In genomic region chr1:92086841-92087240, GRCm38 (mm10) we compare ENCODE assay signal across 15 mouse cellular contexts.
DNase-seq lines count a peak whose midpoint lies in the region; ATAC-seq and TF ChIP-seq lines count a peak whose summit lies in the region.
"Had no signal": no experiment of that assay in that cellular context is flagged by ENCODE, and none has a peak within 500 bp of the region (broad histone marks: within the 10 kb centered on the region; RNA-seq: fewer than 3 reads in every experiment).

No protein-coding gene starts in this region.

- TF ChIP-seq CTCF in heart, postnatal 0 days (IDR thresholded peaks at IDR 0.05; ENCODE audit: low read depth) = no peak
- no peak for TF ChIP-seq CTCF in olfactory bulb, adult 2 months (IDR thresholded peaks at IDR 0.05; ENCODE audit: insufficient read depth, low read depth, low read length)
- no peak for TF ChIP-seq CTCF in layer of hippocampus, adult 2 months (conservative IDR thresholded peaks at IDR 0.05)

- H3K4me2 ChIP-seq in heart, postnatal 0 days (ENCODE audit: low read depth, low read length) = no peak overlapping the region
- H3K4me2 ChIP-seq: intestine, embryonic 15.5 days; liver, embryonic 15.5 days had no signal

- 65% methylated on average over 4 of the region's 4 CpGs for WGBS in heart, postnatal 0 days
- 56% methylated on average over 4 of the region's 4 CpGs for WGBS in olfactory bulb, adult 2 months

- H3K36me3 ChIP-seq in heart, postnatal 0 days (replicated peaks; ENCODE audit: control insufficient read depth, insufficient read depth, low read length) = no peaks in the 10 kb centered on the region
- H3K36me3 ChIP-seq: intestine, embryonic 15.5 days; liver, embryonic 15.5 days had no signal

- TF ChIP-seq EP300 in heart, postnatal 0 days (IDR thresholded peaks at IDR 0.05; ENCODE audit: low read depth) = no peak

- peak overlapping the region; percentile 11; the same call in 1 of the 2 replicates for H3K27ac ChIP-seq in heart, postnatal 0 days (ENCODE audit: low read depth)
- peak overlapping the region; percentile 31; the same call in 1 of the 2 replicates for H3K27ac ChIP-seq in olfactory bulb, adult 2 months (ENCODE audit: insufficient read depth, low read depth, low read length)
- H3K27ac ChIP-seq in layer of hippocampus, adult 2 months = no peak overlapping the region
- H3K27ac ChIP-seq: heart, adult 2 months; intestine, embryonic 15.5 days; liver, embryonic 15.5 days had no signal

- no peaks in the 10 kb centered on the region for H3K27me3 ChIP-seq in heart, postnatal 0 days (ENCODE audit: control insufficient read depth, insufficient read depth, low read length)
- H3K27me3 ChIP-seq: intestine, embryonic 15.5 days; liver, embryonic 15.5 days had no signal

- TF ChIP-seq POLR2A in olfactory bulb, adult 2 months (IDR thresholded peaks at IDR 0.05; ENCODE audit: insufficient read depth, low read depth, low read length) = no peak

- H3K4me3 ChIP-seq in heart, postnatal 0 days (ENCODE audit: low read depth, low read length) = no peak overlapping the region
- H3K4me3 ChIP-seq in olfactory bulb, adult 2 months (ENCODE audit: insufficient read depth, low read depth, low read length) = no peak overlapping the region
- no peak overlapping the region for H3K4me3 ChIP-seq in layer of hippocampus, adult 2 months
- H3K4me3 ChIP-seq: heart, adult 2 months; intestine, embryonic 15.5 days; liver, embryonic 15.5 days had no signal

- H3K9ac ChIP-seq in heart, postnatal 0 days (replicated peaks; ENCODE audit: low read depth, low read length) = no peak overlapping the region
- H3K9ac ChIP-seq: intestine, embryonic 15.5 days; liver, embryonic 15.5 days had no signal

- peaks cover 41% of the 10 kb centered on the region for H3K4me1 ChIP-seq in heart, postnatal 0 days (ENCODE audit: control insufficient read depth, insufficient read depth)
- H3K4me1 ChIP-seq in olfactory bulb, adult 2 months (ENCODE audit: control insufficient read depth, insufficient read depth, low read length) = peaks cover 17% of the 10 kb centered on the region

- H3K9me3 ChIP-seq in heart, postnatal 0 days (replicated peaks; ENCODE audit: control insufficient read depth, low read length) = no peaks in the 10 kb centered on the region
- H3K9me3 ChIP-seq: intestine, embryonic 15.5 days; liver, embryonic 15.5 days had no signal

- no peak for ATAC-seq in heart, postnatal 0 days (ENCODE audit: insufficient read depth, low read depth)
- ATAC-seq: intestine, embryonic 15.5 days had no signal

- intact Hi-C loops in heart, postnatal 10 days (cut with DNase I) = no loop called here

- DNase-seq in heart, postnatal 0 days (ENCODE audit: low spot score) = no peak
- DNase-seq in heart, postnatal 10 days = no peak
- DNase-seq in adipocyte (ENCODE audit: low spot score) = peak; percentile 56
- peak; percentile 81 for DNase-seq in fat pad, adult 2 months (ENCODE audit: extremely low read depth, low read depth, low spot score)
- no peak for DNase-seq in layer of hippocampus, adult 2 months (ENCODE audit: low spot score in 2 of 2)
- DNase-seq in ovary, postnatal 14 days (ENCODE audit: low spot score) = no peak
- DNase-seq: cerebellum, adult 9-10 months; heart, adult 2 months; heart, postnatal 36 days; lung, postnatal 14 days; right cerebral cortex, postnatal 14 days; thymus, adult 18-20 months had no signal

Comparison
In these comparisons a context has a peak if more than half of its experiments do, and no peak if none do; other contexts are left out.
1. DNase-seq: peak in adipocyte (single experiment) and fat pad, adult 2 months (single experiment); none in heart, postnatal 0 days (single experiment), heart, postnatal 10 days (0 of 2), layer of hippocampus, adult 2 months (0 of 2) and ovary, postnatal 14 days (single experiment).